Mouse (Mus musculus) cerebellum, adult 2 months (tissue): ENCODE results near the gene Dlgap1. TPM values are rescaled to one million over a fixed set of nuclear protein-coding genes. Genes with fewer than 3 reads are reported as not detected.

ENCODE experiments used
- DNase-seq, 2 experiments: peaks; one replicate each; pipeline ENCODE4 v3.0.0; 2021
- H3K27ac ChIP-seq: fragments of 200-500 bp; 2 replicates; pipeline ENCODE4 v1.5.1; 2012; ENCODE audit warnings: low read length, control low read depth, inconsistent platforms; ENCODE audit not compliant: insufficient read depth
- H3K27me3 ChIP-seq: fragments of 200-500 bp; 2 replicates; pipeline ENCODE4 v1.6.1; 2012; ENCODE audit warnings: inconsistent platforms, mild to moderate bottlenecking, low read length, moderate library complexity; ENCODE audit not compliant: control insufficient read depth, insufficient read depth
- H3K4me1 ChIP-seq: fragments of 200-500 bp; 2 replicates; pipeline ENCODE4 v1.6.1; 2011; ENCODE audit warnings: low read length; ENCODE audit not compliant: control insufficient read depth, insufficient read depth
- H3K4me3 ChIP-seq: fragments of 200-500 bp; replicated peaks from 2 replicates; pipeline ENCODE3; 2011; ENCODE audit warnings: mild to moderate bottlenecking, low read depth, low read length, control low read depth; ENCODE audit not compliant: insufficient read depth
- CTCF ChIP-seq: fragments of 200-500 bp; IDR thresholded peaks from 2 replicates; pipeline ENCODE4 v1.5.1; 2011; ENCODE audit warnings: low read depth, mild to moderate bottlenecking, control low read depth, low read length, moderate library complexity, borderline replicate concordance; ENCODE audit not compliant: insufficient read depth
- POLR2A ChIP-seq: fragments of 200-500 bp; IDR thresholded peaks from 2 replicates; pipeline ENCODE4 v1.6.1; 2011; ENCODE audit warnings: low read length, control low read depth, borderline replicate concordance; ENCODE audit not compliant: insufficient read depth
- WGBS: fragments of 180-500 bp; shearing (Covaris S2); methylation state at CpG from one replicate; pipeline ENCODE4 v1.1.7; 2018; 5-methylcytosine and 5-hydroxymethylcytosine counted together
- polyA plus RNA-seq: library from polyadenylated mRNA; depleted of rRNA; stranded (reverse); fragments of >200 nt; gene quantifications from 2 replicates; pipeline ENCODE4 v1.2.3, GENCODE M21; 2012

The Dlgap1 gene
- polyA plus RNA-seq, 1 experiment = 172 TPM

DNA sequence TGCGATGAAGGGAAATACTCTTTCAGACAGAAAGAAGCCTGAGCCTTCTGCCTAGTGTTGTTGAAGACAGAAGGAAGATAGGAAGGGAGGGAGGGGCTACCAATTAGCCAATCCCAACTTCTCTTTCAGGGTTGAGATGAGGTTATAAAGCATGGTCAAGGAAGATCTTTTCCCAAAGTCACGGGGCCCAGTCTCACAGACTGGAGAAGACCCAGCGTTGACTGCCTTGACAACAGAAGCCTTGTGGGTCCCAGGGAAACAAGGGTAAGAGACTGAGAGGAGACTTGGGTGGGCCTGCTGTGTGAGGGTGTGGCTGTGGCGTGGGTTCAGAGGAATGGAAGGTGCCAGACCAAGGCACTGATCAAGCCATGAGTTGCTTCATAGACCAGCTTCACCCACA lies 901.7 kb downstream of the Dlgap1 start:
- Histone ChIP-seq H3K4me1 (no peaks in the 10 kb centered on the region), H3K27ac (no peak overlapping the region), H3K4me3 (no peak overlapping the region), H3K27me3 (no peaks in the 10 kb centered on the region)
- 92% methylated on average over 4 of the region's 4 CpGs for WGBS
- TF ChIP-seq CTCF (no peak), POLR2A (no peak)
- no peak for DNase-seq
